Mouse (Mus musculus) embryonic facial prominence, embryonic 15.5 days (tissue): Measurements from ENCODE around the gene Gm21188. TPM values are rescaled to one million over a fixed set of nuclear protein-coding genes. Genes with fewer than 3 reads are reported as not detected.
"Not testable (repeated sequence)": the region's sequence is repeated elsewhere in the genome, so short reads cannot be mapped to it uniquely, and the experiment has no call there.

Source experiments
- ATAC-seq: fragments of 200-750 bp; cut with Nextera tagmentation; 2 replicates; pipeline ENCODE4 v1.8.0; 2017; ENCODE audit warnings: low read depth, moderate TSS enrichment; ENCODE audit not compliant: insufficient number of reproducible peaks, low FRiP score, low TSS enrichment
- H3K27ac ChIP-seq: fragments of 300-500 bp; sonication (generic); replicated peaks from 2 replicates; pipeline ENCODE4 v1.5.1; 2015; ENCODE audit warnings: mild to moderate bottlenecking, inconsistent platforms
- H3K27me3 ChIP-seq: fragments of 300-500 bp; sonication (generic); 2 replicates; pipeline ENCODE4 v1.6.1; 2015; ENCODE audit warnings: inconsistent platforms
- H3K36me3 ChIP-seq: fragments of 300-500 bp; sonication (generic); 2 replicates; pipeline ENCODE4 v1.6.1; 2015; ENCODE audit warnings: mild to moderate bottlenecking, inconsistent platforms
- H3K4me1 ChIP-seq: fragments of 300-500 bp; sonication (generic); 2 replicates; pipeline ENCODE4 v1.6.1; 2015; ENCODE audit warnings: inconsistent platforms
- H3K4me2 ChIP-seq: fragments of 300-500 bp; sonication (generic); replicated peaks from 2 replicates; pipeline ENCODE4 v1.6.1; 2015; ENCODE audit warnings: mild to moderate bottlenecking, inconsistent platforms
- H3K4me3 ChIP-seq: fragments of 300-500 bp; sonication (generic); replicated peaks from 2 replicates; pipeline ENCODE4 v1.5.1; 2015; ENCODE audit warnings: mild to moderate bottlenecking, inconsistent platforms
- H3K9ac ChIP-seq: fragments of 300-500 bp; sonication (generic); 2 replicates; pipeline ENCODE4 v1.6.1; 2015; ENCODE audit warnings: inconsistent platforms
- H3K9me3 ChIP-seq: fragments of 300-500 bp; sonication (generic); replicated peaks from 2 replicates; pipeline ENCODE4 v1.6.1; 2016; ENCODE audit warnings: inconsistent platforms
- WGBS: fragments of 180-500 bp; shearing (Covaris S2); methylation state at CpG from one replicate; pipeline ENCODE4 v1.1.7; 2015; 5-methylcytosine and 5-hydroxymethylcytosine counted together
- polyA plus RNA-seq: library from polyadenylated mRNA; unstranded; fragments of >200 nt; fragmentation: Nextera tagmentation; extraction: Ambion mirVana; gene quantifications from 2 replicates; pipeline ENCODE4 v1.2.1, GENCODE M21; 2015

Gene Gm21188
- polyA plus RNA-seq, 1 experiment from 2014 or later = not detected

DNA sequence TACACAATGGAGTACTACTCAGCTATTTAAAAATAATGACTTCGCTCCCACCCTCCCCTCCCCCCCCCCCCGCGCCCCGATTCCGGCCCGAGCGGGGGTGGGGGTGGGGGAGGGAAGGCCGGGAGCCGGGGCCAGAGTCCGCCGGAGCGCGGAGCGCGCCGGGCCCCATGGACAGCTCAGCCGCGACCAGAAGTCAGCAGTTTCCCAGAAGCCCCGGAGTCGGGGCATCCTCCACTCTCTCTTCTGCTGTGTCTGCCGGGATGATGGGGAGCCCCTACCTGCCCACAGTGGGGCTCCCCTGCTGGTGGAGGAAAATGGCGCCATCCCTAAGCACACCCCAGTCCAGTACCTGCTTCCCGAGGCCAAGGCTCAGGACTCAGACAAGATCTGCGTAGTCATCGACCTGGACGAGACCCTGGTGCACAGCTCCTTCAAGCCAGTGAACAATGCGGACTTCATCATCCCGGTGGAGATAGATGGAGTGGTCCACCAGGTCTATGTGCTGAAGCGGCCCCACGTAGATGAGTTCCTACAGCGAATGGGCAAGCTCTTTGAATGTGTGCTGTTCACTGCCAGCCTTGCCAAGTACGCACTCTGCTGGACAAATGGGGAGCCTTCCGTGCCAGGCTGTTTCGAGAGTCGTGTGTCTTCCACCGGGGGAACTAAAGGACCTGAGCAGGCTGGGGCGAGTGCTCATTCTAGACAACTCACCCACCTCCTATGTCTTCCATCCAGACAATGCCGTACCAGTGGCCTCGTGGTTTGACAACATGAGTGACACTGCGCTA is 5.4 kb downstream of the Gm21188 start:
- 0% methylated on average over 9 of the region's 40 CpGs for WGBS
- not testable (repeated sequence) for H3K36me3 ChIP-seq, H3K27me3 ChIP-seq, H3K4me1 ChIP-seq, H3K4me3 ChIP-seq, H3K9me3 ChIP-seq, H3K27ac ChIP-seq, ATAC-seq, H3K4me2 ChIP-seq, H3K9ac ChIP-seq

DNA sequence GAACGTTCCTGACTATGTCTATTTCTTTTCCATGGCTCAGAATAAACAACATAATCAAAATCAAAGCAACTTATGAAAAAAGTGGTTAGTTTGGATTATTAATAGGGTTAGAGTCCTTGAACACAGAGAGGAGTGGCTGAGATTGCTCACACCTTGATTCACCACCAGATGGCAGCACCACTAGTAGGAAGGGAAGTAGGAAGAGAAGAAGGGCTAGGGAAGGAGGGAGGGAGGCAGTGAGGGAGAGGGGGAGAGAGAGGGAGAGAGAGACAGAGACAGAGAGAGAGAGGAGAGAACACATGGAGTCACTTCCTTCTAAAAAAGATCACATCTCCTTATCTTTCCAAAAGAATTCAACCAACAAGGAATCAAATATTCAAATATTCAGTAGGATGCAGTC is 10.8 kb downstream of the Gm21188 start:
- WGBS = no CpG with 5 or more reads among the region's 1 CpGs
- ATAC-seq, H3K4me2 ChIP-seq, H3K9ac ChIP-seq, H3K4me3 ChIP-seq, H3K36me3 ChIP-seq, H3K9me3 ChIP-seq, H3K27ac ChIP-seq, H3K4me1 ChIP-seq: not testable (repeated sequence)
- H3K27me3 ChIP-seq = peaks cover 11% of the 10 kb centered on the region

DNA sequence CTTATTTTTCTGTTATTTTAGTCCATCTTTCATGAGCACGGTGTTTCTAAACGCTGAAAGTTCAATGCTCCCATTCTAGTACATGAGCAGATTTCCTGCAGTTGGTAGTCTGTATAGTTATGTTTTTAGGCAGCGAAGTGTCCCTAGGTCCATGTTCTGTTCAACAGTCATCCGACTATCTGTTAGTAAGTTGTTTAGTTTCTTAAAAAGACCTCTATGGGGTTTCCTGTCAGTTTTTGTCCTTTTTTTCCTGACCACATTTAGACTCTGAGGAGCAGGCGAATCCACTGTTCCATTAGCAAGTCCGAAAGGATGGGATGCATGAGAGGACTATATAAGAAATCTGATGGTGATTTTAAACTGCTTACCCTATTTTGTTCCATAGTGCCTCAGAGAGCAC is 14.1 kb downstream of the Gm21188 start:
- H3K4me1 ChIP-seq, H3K27ac ChIP-seq, H3K9me3 ChIP-seq, H3K4me3 ChIP-seq, H3K9ac ChIP-seq, ATAC-seq, H3K4me2 ChIP-seq, H3K36me3 ChIP-seq: not testable (repeated sequence)
- WGBS = 6% methylated on average over 6 of the region's 6 CpGs
- H3K27me3 ChIP-seq = peaks cover 19% of the 10 kb centered on the region

DNA sequence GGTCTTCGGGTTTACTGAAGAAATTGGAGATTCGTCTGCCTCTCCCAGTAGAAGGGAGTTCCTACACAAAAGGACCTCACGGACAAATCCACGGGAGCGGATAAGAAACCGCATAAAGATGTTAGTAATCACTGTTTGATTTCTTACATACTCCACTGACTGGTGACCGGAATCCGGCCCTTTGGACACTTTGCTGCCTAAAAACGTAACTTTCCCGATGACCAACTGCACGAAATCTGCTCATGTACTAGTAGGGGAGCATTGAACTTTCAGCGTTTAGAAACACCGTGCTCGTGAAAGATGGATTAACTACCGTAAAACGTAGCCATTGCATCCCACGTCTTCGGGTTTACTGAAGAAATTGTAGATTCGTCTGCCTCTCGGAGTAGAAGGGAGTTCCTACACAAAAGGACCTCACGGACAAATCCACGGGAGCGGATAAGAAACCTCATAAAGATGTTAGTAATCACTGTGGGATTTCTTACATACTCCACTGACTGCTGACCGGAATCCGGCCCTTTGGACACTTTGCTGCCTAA is 15.3 kb downstream of the Gm21188 start:
- not testable (repeated sequence) for H3K4me1 ChIP-seq, ATAC-seq, H3K4me3 ChIP-seq, H3K9me3 ChIP-seq, H3K27ac ChIP-seq, H3K36me3 ChIP-seq, H3K4me2 ChIP-seq, H3K9ac ChIP-seq
- peaks cover 19% of the 10 kb centered on the region for H3K27me3 ChIP-seq
- WGBS = under 1% methylated on average over 23 of the region's 25 CpGs

DNA sequence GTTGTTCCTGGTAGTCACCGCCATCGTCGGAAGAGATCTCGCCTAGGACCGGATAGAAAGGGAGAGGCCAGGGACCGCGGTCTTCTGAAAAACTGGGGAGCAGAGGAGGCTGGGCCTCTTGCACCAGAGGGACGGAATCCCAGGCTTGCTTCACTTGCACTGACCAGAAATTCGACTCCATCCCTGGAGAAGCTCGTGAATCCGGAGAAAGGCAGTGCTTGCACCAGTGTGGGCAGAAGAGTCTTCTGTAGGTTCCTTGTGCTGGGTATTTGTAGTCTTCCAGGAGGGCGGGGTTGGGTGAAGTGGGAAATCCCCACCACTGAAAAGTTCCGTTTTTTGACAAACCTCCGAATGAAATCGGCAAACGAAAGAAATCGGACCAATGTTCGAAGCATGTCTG is 16.8 kb downstream of the Gm21188 start:
- H3K9ac ChIP-seq, H3K9me3 ChIP-seq, H3K4me3 ChIP-seq, ATAC-seq, H3K27ac ChIP-seq, H3K36me3 ChIP-seq, H3K4me1 ChIP-seq, H3K4me2 ChIP-seq: not testable (repeated sequence)
- peaks cover 19% of the 10 kb centered on the region for H3K27me3 ChIP-seq
- 2% methylated on average over 10 of the region's 18 CpGs for WGBS

DNA sequence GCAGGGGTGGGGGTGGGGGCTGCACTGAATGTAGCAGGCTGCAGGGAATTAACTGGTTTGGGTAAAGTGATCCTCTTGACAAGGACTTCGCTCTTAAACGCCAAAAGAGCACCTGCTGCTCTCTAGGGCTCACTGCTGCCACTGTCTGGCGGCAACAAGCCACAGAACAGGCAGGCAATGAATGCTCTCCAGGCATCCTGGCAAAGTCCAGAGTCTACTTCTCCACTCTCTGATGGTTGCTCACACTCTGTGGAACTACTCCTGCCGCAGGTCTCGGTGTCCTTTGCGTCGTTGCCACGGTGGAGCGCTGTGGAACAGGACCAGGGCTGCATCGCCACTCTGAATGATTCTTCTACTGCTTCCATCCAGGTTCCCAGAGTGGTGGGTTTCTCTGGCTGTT is 17.4 kb downstream of the Gm21188 start:
- not testable (repeated sequence) for H3K4me2 ChIP-seq, H3K36me3 ChIP-seq, H3K27ac ChIP-seq, H3K9ac ChIP-seq, H3K4me1 ChIP-seq, H3K9me3 ChIP-seq, H3K4me3 ChIP-seq, ATAC-seq
- H3K27me3 ChIP-seq = peaks cover 19% of the 10 kb centered on the region
- WGBS = 2% methylated on average over 3 of the region's 10 CpGs

DNA sequence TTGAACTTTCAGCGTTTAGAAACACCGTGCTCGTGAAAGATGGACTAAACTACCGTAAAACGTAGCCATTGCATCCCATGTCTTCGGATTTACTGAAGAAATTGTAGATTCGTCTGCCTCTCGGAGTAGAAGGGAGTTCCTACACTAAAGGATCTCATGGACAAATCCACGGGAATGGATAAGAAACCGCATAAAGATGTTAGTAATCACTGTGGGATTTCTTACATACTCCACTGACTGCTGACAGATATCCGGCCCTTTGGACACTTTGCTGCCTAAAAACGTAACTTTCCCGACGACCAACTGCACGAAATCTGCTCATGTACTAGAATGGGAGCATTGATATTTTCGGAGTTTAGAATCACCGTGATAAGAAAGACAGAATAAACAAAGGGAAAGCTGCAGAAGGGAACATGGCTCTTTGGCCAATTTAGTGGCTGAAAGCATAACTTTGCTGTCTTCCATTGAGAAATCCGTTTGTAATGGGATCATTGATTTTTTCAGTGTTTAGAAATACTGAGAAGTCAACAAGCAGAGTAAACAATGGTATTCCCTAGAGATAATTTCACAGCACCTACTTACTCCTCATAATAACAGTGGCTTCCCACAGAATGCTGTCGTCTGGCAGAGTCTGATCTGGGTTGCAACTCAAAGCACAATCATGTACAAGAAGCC is 18.3 kb downstream of the Gm21188 start:
- not testable (repeated sequence) for H3K27ac ChIP-seq, H3K4me1 ChIP-seq, H3K36me3 ChIP-seq, H3K4me2 ChIP-seq, H3K9me3 ChIP-seq, ATAC-seq, H3K4me3 ChIP-seq, H3K9ac ChIP-seq
- 2% methylated on average over 19 of the region's 19 CpGs for WGBS
- H3K27me3 ChIP-seq = peaks cover 19% of the 10 kb centered on the region

DNA sequence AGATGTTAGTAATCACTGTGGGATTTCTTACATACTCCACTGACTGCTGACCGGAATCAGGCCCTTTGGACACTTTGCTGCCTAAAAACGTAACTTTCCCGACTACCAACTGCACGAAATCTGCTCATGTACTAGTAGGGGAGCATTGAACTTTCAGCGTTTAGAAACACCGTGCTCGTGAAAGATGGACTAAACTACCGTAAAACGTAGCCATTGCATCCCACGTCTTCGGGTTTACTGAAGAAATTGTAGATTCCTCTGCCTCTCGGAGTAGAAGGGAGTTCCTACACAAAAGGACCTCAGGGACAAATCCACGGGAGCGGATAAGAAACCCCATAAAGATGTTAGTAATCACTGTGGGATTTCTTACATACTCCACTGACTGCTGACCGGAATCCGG is 20.3 kb downstream of the Gm21188 start:
- ATAC-seq, H3K4me3 ChIP-seq, H3K9ac ChIP-seq, H3K4me1 ChIP-seq, H3K27ac ChIP-seq, H3K4me2 ChIP-seq, H3K36me3 ChIP-seq, H3K27me3 ChIP-seq, H3K9me3 ChIP-seq: not testable (repeated sequence)
- 1% methylated on average over 16 of the region's 16 CpGs for WGBS

DNA sequence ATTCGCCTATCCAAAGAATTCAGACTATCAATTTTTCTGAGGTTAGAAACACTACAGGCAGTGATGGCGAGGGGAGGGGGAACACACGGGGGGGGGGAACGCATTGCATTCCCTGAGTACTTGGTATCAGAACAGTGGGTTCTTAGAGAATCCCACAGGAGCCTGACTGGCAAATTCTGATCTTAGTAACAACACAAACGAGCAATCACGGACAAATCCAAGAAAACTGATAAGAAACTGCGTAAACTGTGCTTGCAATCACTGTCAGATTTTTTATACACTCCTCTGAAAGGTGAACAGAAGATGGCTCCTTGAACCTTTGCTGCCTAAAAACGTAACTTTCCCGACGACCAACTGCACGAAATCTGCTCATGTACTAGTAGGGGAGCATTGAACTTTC is 24.6 kb downstream of the Gm21188 start:
- not testable (repeated sequence) for H3K9me3 ChIP-seq
- 3% methylated on average over 11 of the region's 11 CpGs for WGBS

DNA sequence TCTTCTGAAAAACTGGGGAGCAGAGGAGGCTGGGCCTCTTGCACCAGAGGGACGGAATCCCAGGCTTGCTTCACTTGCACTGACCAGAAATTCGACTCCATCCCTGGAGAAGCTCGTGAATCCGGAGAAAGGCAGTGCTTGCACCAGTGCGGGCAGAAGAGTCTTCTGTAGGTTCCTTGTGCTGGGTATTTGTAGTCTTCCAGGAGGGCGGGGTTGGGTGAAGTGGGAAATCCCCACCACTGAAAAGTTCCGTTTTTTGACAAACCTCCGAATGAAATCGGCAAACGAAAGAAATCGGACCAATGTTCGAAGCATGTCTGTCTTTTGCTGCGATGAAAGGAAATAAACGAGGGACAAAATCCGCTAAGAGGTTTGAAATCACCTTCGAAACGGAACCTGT is 25.1 kb downstream of the Gm21188 start, which contains the start of gene Gm36079:
TSS of gene Gm36079 (minus strand) at position 101 of the 400 bp plus-strand sequence.
- H3K4me1 ChIP-seq, H3K4me3 ChIP-seq, H3K4me2 ChIP-seq, H3K9ac ChIP-seq, ATAC-seq, H3K9me3 ChIP-seq, H3K36me3 ChIP-seq, H3K27ac ChIP-seq: not testable (repeated sequence)
- 0% methylated on average over 3 of the region's 17 CpGs for WGBS
- peaks cover 15% of the 10 kb centered on the region for H3K27me3 ChIP-seq

More for the DNA sequence above, 24.6 kb downstream of the Gm21188 start:
- H3K4me3 ChIP-seq, H3K36me3 ChIP-seq, H3K9ac ChIP-seq, H3K4me1 ChIP-seq, H3K4me2 ChIP-seq, ATAC-seq, H3K27ac ChIP-seq: not testable (repeated sequence)
- peaks cover 15% of the 10 kb centered on the region for H3K27me3 ChIP-seq

DNA sequence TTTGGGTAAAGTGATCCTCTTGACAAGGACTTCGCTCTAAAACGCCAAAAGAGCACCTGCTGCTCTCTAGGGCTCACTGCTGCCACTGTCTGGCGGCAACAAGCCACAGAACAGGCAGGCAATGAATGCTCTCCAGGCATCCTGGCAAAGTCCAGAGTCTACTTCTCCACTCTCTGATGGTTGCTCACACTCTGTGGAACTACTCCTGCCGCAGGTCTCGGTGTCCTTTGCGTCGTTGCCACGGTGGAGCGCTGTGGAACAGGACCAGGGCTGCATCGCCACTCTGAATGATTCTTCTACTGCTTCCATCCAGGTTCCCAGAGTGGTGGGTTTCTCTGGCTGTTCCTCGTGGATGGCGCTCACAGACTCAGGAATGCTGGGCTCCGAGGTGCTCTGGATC is 25.6 kb downstream of the Gm21188 start:
- H3K27ac ChIP-seq, H3K4me3 ChIP-seq, H3K9ac ChIP-seq, H3K4me1 ChIP-seq, H3K9me3 ChIP-seq, ATAC-seq, H3K4me2 ChIP-seq, H3K36me3 ChIP-seq: not testable (repeated sequence)
- 2% methylated on average over 3 of the region's 13 CpGs for WGBS
- peaks cover 15% of the 10 kb centered on the region for H3K27me3 ChIP-seq
